Mouse (Mus musculus) heart, embryonic 13.5 days (tissue): ENCODE data around the gene Rcsd1. TPM values are rescaled to one million over a fixed set of nuclear protein-coding genes. Genes with fewer than 3 reads are reported as not detected.

Experiments
- ATAC-seq: fragments of 200-750 bp; cut with Nextera tagmentation; 2 replicates; pipeline ENCODE4 v1.8.0; 2017; ENCODE audit warnings: moderate TSS enrichment; ENCODE audit not compliant: insufficient number of reproducible peaks, low FRiP score, low TSS enrichment; ENCODE audit errors: extremely low read depth
- H3K27ac ChIP-seq: fragments of 300-500 bp; sonication (generic); replicated peaks from 2 replicates; pipeline ENCODE4 v1.5.1; 2015; ENCODE audit warnings: moderate library complexity, mild to moderate bottlenecking, inconsistent platforms
- H3K27me3 ChIP-seq: fragments of 300-500 bp; sonication (generic); replicated peaks from 2 replicates; pipeline ENCODE4 v1.6.1; 2015; ENCODE audit warnings: mild to moderate bottlenecking, inconsistent platforms
- H3K36me3 ChIP-seq: fragments of 300-500 bp; sonication (generic); 2 replicates; pipeline ENCODE4 v1.6.1; 2015; ENCODE audit warnings: mild to moderate bottlenecking, inconsistent platforms
- H3K4me1 ChIP-seq: fragments of 300-500 bp; sonication (generic); 2 replicates; pipeline ENCODE4 v1.6.1; 2015; ENCODE audit warnings: inconsistent platforms
- H3K4me2 ChIP-seq: fragments of 300-500 bp; sonication (generic); 2 replicates; pipeline ENCODE4 v1.6.1; 2015; ENCODE audit warnings: inconsistent platforms, mild to moderate bottlenecking, moderate library complexity
- H3K4me3 ChIP-seq: fragments of 300-500 bp; sonication (generic); 2 replicates; pipeline ENCODE4 v1.5.1; 2015; ENCODE audit warnings: moderate library complexity, mild to moderate bottlenecking, inconsistent platforms
- H3K9ac ChIP-seq: fragments of 300-500 bp; sonication (generic); 2 replicates; pipeline ENCODE4 v1.6.1; 2015; ENCODE audit warnings: inconsistent platforms, mild to moderate bottlenecking, moderate library complexity
- H3K9me3 ChIP-seq: fragments of 300-500 bp; sonication (generic); 2 replicates; pipeline ENCODE4 v1.6.1; 2016; ENCODE audit warnings: inconsistent platforms
- WGBS: fragments of 180-500 bp; shearing (Covaris S2); methylation state at CpG from one replicate; pipeline ENCODE4 v1.1.7; 2015; ENCODE audit warnings: mixed read lengths; 5-methylcytosine and 5-hydroxymethylcytosine counted together
- polyA plus RNA-seq: library from polyadenylated mRNA; unstranded; fragments of >200 nt; fragmentation: Nextera tagmentation; extraction: Ambion mirVana; gene quantifications from 2 replicates; pipeline ENCODE4 v1.2.1, GENCODE M21; 2015

Rcsd1 gene
- polyA plus RNA-seq, 1 experiment from 2014 or later: 83.9 TPM

- H3K36me3 ChIP-seq: no peaks in the 10 kb centered on the region
- H3K4me2 ChIP-seq: peak overlapping the region; percentile 82
- WGBS: 29% methylated on average over 17 of the region's 17 CpGs
- H3K9me3 ChIP-seq: no peaks in the 10 kb centered on the region
- H3K27me3 ChIP-seq: no peaks in the 10 kb centered on the region
- H3K27ac ChIP-seq: peak overlapping the region; percentile 98
- no peak for ATAC-seq
- H3K4me3 ChIP-seq: peak overlapping the region; percentile 87
- H3K4me1 ChIP-seq: peaks cover 49% of the 10 kb centered on the region
- H3K9ac ChIP-seq: peak overlapping the region; percentile 78
Measured at GRCm38 (mm10) chr1:165635055-165635897, 74.3 kb downstream of the Rcsd1 start.

- Histone ChIP-seq H3K4me1 (peaks cover 51% of the 10 kb centered on the region), H3K9ac (peak within 1 kb of the TSS; percentile 95), H3K4me3 (peak within 1 kb of the TSS; percentile 87), H3K27ac (peak within 1 kb of the TSS; percentile 98), H3K9me3 (no peaks in the 10 kb centered on the region), H3K36me3 (no peaks in the 10 kb centered on the region), H3K4me2 (peak within 1 kb of the TSS; percentile 82), H3K27me3 (no peaks in the 10 kb centered on the region)
- peak; percentile 99 for ATAC-seq
- under 1% methylated on average over 56 of the region's 73 CpGs for WGBS
Measured at GRCm38 (mm10) chr1:165634151-165634884, 75.2 kb downstream of the Rcsd1 start, which contains the start of gene Mpzl1. Mpzl1 (minus strand) TSS chr1:165634538.

GRCm38 (mm10) chr1:165633345-165633744 lies 76.2 kb downstream of the Rcsd1 start:
- Histone ChIP-seq H3K27me3 (no peaks in the 10 kb centered on the region), H3K27ac (peak overlapping the region; percentile 98)
- WGBS: 6% methylated on average over 12 of the region's 12 CpGs

DNA sequence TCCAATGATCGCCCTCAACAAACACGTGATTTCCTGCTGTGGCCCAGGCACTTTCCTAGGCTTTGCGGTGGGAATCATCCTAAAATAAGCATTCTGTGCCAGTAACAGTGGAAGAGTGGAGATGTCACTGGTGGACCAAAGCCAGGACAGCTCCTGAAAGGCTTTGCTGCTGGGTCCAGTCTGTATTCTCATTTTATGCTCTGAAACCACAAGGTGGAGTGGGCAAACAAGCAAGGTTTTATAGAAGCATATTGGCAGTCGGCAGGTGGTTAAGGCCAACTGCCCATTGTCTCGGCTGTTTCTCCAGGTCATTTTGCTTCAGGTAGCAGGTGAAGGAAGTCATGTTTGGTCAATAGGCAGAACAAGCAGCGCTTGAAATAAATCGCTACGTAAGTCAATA lies 78.4 kb downstream of the Rcsd1 start:
- no peak overlapping the region; the same call in 1 of the 2 replicates for H3K4me2 ChIP-seq
- H3K9ac ChIP-seq: no peak overlapping the region
- ATAC-seq: no peak
- no peaks in the 10 kb centered on the region for H3K27me3 ChIP-seq
- no peak overlapping the region for H3K4me3 ChIP-seq
- H3K4me1 ChIP-seq: peaks cover 68% of the 10 kb centered on the region
- 73% methylated on average over 8 of the region's 8 CpGs for WGBS
- H3K27ac ChIP-seq: no peak overlapping the region
- peaks cover 6% of the 10 kb centered on the region; the same call in 1 of the 2 replicates for H3K36me3 ChIP-seq
- H3K9me3 ChIP-seq: no peaks in the 10 kb centered on the region

More at GRCm38 (mm10) chr1:165633345-165633744, 76.2 kb downstream of the Rcsd1 start:
- peak overlapping the region; percentile 82 for H3K4me2 ChIP-seq
- H3K36me3 ChIP-seq: no peaks in the 10 kb centered on the region
- peak overlapping the region; percentile 87 for H3K4me3 ChIP-seq
- no peak for ATAC-seq
- no peaks in the 10 kb centered on the region for H3K9me3 ChIP-seq
- H3K4me1 ChIP-seq: peaks cover 55% of the 10 kb centered on the region
- H3K9ac ChIP-seq: peak overlapping the region; percentile 95

- Histone ChIP-seq H3K27ac (peak overlapping the region; percentile 54), H3K9ac (peak overlapping the region; percentile 54; the same call in 1 of the 2 replicates), H3K4me1 (peaks cover 61% of the 10 kb centered on the region), H3K9me3 (no peaks in the 10 kb centered on the region), H3K4me2 (peak overlapping the region; percentile 11; the same call in 1 of the 2 replicates), H3K36me3 (peaks cover 8% of the 10 kb centered on the region; the same call in 1 of the 2 replicates), H3K4me3 (no peak overlapping the region), H3K27me3 (no peaks in the 10 kb centered on the region)
- WGBS: 36% methylated on average over 8 of the region's 8 CpGs
- ATAC-seq: no peak
Measured at GRCm38 (mm10) chr1:165629975-165630374, 79.6 kb downstream of the Rcsd1 start.

- H3K36me3 ChIP-seq: peaks cover 9% of the 10 kb centered on the region; the same call in 1 of the 2 replicates
- peaks cover 60% of the 10 kb centered on the region for H3K4me1 ChIP-seq
- no peaks in the 10 kb centered on the region for H3K27me3 ChIP-seq
- H3K9ac ChIP-seq: no peak overlapping the region
- WGBS: 27% methylated on average over 1 of the region's 1 CpGs
- no peak overlapping the region for H3K4me2 ChIP-seq
- ATAC-seq: no peak
- no peak overlapping the region for H3K4me3 ChIP-seq
- no peaks in the 10 kb centered on the region for H3K9me3 ChIP-seq
- no peak overlapping the region for H3K27ac ChIP-seq
Measured at GRCm38 (mm10) chr1:165628603-165629002, 81.0 kb downstream of the Rcsd1 start.

DNA sequence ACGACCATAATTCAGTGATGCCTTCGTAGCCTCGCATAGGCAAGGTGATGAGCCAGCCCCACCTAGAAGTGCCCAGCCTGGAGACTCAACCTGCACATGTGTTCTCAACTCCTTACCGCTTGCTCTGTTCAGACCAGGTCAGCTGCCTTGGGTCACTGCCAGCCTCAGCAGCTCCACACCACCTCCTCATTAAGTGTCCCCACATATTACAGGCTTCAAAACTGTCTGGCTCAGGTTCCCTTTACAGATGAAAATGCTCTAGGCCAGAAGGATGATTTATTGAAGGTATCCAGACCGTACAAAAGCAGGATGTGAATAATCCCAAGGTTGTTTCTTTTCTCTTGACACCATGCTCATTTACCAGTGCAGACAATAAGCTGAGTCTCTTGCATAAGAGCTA lies 83.7 kb downstream of the Rcsd1 start:
- no peaks in the 10 kb centered on the region for H3K27me3 ChIP-seq
- H3K36me3 ChIP-seq: peaks cover 21% of the 10 kb centered on the region
- H3K4me3 ChIP-seq: no peak overlapping the region
- WGBS: 73% methylated on average over 5 of the region's 5 CpGs
- H3K27ac ChIP-seq: no peak overlapping the region
- H3K9ac ChIP-seq: no peak overlapping the region
- ATAC-seq: no peak
- peaks cover 39% of the 10 kb centered on the region for H3K4me1 ChIP-seq
- H3K4me2 ChIP-seq: no peak overlapping the region
- H3K9me3 ChIP-seq: no peaks in the 10 kb centered on the region

- Histone ChIP-seq H3K27ac (no peak overlapping the region), H3K4me1 (peaks cover 39% of the 10 kb centered on the region), H3K9ac (no peak overlapping the region), H3K4me3 (no peak overlapping the region), H3K36me3 (peaks cover 21% of the 10 kb centered on the region), H3K27me3 (no peaks in the 10 kb centered on the region), H3K9me3 (no peaks in the 10 kb centered on the region), H3K4me2 (no peak overlapping the region)
- no peak for ATAC-seq
- 79% methylated on average over 5 of the region's 5 CpGs for WGBS
Measured at GRCm38 (mm10) chr1:165625058-165625457, 84.5 kb downstream of the Rcsd1 start.

- WGBS: 22% methylated on average over 9 of the region's 9 CpGs
- Histone ChIP-seq H3K27ac (peak overlapping the region; percentile 87), H3K27me3 (no peaks in the 10 kb centered on the region), H3K36me3 (peaks cover 38% of the 10 kb centered on the region), H3K4me2 (peak overlapping the region; percentile 54), H3K9me3 (0 out of 2 replicates have a peak, but pooled peaks cover 8% of the 10 kb centered on the region), H3K9ac (peak overlapping the region; percentile 47), H3K4me3 (0 out of 2 replicates have a peak overlapping the region, but pooled peaks have one; percentile 3), H3K4me1 (peaks cover 49% of the 10 kb centered on the region)
- peak; percentile 59; the same call in 1 of the 2 replicates for ATAC-seq
Measured at GRCm38 (mm10) chr1:165618201-165618624, 91.3 kb downstream of the Rcsd1 start.

- H3K4me1 ChIP-seq: peaks cover 55% of the 10 kb centered on the region
- ATAC-seq: no peak
- WGBS: 34% methylated on average over 15 of the region's 15 CpGs
Measured at GRCm38 (mm10) chr1:165617166-165617891, 92.2 kb downstream of the Rcsd1 start.

More at GRCm38 (mm10) chr1:165617166-165617891, 92.2 kb downstream of the Rcsd1 start:
- Histone ChIP-seq H3K4me3 (no peak overlapping the region), H3K9me3 (0 out of 2 replicates have a peak, but pooled peaks cover 8% of the 10 kb centered on the region), H3K4me2 (peak overlapping the region; percentile 54), H3K36me3 (peaks cover 33% of the 10 kb centered on the region), H3K27ac (peak overlapping the region; percentile 87), H3K9ac (0 out of 2 replicates have a peak overlapping the region, but pooled peaks have one; percentile 44), H3K27me3 (no peaks in the 10 kb centered on the region)
